Mouse (Mus musculus) urinary bladder, postnatal 10 days (tissue): ENCODE results near the gene Fam170b.

ENCODE experiments used
- DNase-seq: peaks from one replicate; pipeline ENCODE4 v3.0.0; 2022; ENCODE audit warnings: low spot score

Fam170b gene

DNA sequence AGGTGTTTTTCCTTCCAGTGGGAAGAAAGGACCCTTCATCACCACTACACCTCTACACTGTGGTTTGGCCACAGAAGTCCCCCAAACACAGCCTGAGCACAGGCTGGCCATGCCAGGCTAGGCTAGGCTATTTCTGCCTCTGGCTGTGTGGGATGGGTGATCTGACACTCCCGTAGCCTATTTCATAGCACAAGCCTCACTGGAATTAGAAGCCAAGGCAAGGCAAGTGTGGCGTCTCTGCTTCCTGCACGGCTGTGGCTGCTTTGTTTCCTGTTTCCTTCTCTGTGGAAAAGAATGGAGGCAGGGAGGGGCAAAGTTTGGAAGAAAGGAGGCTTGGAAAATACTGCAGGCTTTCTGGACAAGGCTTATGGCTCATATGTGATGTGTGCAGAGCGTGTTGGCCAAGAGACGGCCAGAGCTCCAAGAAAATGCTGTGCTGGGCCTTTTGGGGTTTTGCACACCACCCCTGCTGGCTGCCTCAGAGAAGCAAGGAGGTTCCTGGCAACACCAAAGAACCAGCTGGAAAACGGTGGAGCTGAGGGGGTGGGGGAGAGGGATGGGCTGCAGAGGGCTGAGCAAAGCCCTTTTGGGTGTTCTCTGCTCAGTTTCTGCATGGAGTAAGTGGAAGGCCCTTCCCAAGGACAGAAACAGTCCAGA lies 5.6 kb upstream of the Fam170b start:
- DNase-seq: no peak

DNA sequence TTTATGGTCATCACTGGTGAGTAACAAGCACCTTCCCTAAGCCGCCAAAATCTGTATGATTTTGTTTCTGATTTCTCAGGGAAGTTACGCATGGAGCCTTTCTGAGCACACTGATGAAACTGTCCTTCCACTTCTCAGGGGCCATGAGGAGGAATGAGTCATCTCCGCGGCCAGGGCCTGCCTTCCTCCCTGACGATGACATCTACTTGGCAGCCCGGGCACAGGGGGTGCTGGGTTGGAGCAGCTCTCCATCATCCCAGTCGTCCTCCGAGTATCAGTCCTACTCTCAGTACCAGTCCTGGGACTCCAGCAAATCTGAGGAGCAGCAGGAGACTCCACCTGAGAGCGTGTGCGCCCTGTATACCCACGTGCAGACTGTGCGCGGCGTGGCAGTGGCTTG lies 1.4 kb downstream of the Fam170b start:
- DNase-seq: no peak

DNA sequence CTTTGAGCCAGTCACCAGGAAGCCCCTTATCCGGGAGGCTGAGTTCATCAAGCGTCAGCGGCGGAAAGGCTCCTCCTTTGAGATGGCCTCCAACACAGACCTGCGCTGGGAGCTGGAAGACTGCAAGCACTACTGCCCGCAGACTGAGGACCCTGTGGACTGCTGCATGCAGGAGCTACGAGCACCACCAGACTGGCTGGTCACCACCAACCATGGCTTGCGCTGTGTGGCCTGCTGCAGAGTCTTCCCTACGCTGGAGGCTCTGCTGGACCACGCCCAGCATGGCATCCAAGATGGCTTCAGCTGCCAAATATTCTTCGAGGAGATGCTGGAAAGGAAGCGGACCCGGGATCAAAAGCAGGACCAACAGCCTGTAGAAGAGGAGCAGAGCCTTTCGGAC lies 1.8 kb downstream of the Fam170b start:
- no peak for DNase-seq

DNA sequence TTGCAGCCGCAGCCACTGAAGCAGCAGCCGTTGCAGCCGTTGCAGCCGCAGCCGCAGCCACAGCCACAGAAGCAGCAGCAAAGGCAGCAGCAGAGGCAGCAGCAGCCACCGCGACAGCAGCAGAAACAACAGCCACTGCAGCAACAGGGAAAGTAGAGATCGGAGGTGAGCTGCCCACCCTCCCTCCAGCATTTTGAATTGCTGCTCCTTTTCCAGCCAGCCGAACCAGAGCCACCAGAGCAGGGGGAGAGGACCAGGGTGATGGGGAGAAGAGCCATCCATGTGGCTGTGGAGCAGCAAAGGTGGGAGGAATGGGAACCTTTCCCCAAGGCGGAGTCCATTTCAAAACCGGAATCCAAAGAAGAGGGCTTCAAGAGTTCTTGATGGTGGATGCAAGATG lies 2.4 kb downstream of the Fam170b start:
- no peak for DNase-seq

DNA sequence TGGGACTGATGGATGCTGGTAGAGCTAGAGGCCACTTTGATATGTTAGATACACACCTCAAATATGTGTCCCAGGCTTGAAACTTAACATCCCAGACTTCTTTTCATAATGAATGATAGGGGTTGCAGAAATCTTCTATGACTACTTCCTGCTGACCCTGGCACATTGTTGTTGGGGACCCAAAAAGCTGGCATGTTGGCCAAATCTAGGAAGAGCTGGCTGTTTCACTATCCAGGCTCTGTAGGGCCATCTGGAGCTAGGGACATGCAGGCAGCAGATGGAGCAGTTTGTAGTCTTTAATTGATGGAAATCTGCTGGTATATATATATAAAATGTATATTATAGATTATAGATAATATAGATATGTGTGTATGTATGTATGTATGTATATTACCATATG lies 8.3 kb downstream of the Fam170b start:
- DNase-seq: no peak

DNA sequence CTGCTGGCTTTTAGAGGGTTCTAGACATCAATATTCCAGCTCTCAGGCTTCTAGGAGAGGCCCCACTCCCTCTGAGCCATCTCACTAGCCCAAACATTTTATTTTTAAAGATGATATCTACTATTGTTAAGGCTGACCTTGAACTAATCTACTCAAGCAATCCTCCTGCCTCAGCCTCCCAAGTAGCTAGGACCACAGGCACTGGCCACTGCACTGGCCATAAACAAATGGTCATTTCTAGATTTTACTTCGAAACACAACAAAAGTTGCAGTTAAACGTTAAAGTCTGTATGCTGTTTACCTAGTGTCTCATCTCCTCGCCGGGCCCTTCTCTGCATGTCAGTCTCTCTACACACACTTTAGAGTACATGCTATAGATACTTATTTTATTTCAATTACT lies 20.3 kb downstream of the Fam170b start:
- no peak for DNase-seq

DNA sequence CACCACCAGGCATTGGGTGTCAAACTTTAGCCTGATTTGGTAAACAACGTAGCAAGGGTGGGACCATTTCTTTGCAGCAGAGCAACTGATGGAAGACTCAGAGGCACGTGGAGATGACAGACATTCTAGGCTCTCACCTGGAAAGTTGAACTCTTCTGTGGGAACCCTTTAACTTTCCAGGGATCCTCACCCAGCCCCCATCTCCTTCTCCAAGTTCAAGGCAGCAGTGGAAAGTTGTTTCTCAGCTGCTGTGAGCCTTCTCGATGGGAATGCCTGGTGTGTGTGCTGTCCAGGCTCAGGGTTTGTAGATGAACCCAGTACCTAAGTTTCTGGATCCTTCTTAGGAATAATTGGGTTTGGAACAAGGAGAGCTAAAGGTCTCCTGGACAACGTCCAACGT lies 22.5 kb downstream of the Fam170b start:
- no peak for DNase-seq

DNA sequence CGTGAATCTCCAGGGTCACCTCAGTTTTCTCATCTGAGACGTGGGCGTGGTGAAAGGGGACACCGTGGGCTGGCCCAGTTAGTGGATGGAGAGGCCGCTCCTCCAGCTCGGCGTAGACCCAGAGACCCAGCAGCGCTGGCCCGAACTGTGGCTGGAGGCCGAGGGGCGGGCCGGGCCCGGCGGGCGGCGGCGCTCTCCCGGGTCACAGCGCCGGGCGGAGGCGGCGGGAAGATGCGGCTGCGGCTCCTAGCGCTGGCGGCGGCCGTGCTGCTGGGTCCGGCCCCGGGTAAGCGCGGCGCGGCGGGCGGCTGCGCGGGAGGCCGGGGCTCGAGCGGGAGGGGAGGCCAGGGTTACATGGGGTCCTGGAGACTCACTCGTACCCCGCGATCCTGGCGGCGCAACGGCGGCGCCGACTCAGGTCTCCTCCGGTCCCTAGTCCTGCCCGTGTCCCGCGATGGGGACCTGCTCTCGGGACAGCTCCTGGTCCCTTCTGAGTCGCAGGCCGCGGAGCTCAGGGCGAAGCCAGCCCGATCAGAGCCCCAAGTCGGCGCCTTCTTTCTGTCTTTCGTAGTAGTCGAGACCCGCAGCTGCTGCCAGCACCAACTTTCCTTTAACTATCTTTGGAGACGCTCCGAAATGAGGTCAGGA lies 23.0 kb downstream of the Fam170b start, which contains the start of gene Vstm4:
Gene Vstm4 (plus strand): TSS at position 76 of the 648 bp plus-strand sequence.
- DNase-seq: no peak

DNA sequence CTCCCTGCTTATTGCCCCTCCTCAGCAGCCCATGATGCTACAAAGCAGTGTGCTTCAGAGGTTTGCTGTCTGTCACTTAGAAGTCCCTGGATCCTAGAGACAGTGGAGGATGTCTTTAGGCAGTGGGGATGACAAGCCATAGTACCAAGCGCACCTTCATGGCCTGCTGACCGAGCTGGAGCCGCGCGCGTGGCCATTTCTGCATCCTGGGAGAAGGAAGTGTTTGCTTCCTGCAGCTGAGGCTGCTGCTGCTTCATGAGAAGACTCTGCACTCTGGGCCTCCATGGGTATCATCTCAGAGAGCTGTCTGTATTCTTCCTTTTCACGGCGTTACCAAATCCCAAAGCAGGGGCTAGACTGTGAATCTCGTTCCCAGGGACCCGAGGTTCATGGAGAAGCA lies 24.6 kb downstream of the Fam170b start:
- no peak for DNase-seq

DNA sequence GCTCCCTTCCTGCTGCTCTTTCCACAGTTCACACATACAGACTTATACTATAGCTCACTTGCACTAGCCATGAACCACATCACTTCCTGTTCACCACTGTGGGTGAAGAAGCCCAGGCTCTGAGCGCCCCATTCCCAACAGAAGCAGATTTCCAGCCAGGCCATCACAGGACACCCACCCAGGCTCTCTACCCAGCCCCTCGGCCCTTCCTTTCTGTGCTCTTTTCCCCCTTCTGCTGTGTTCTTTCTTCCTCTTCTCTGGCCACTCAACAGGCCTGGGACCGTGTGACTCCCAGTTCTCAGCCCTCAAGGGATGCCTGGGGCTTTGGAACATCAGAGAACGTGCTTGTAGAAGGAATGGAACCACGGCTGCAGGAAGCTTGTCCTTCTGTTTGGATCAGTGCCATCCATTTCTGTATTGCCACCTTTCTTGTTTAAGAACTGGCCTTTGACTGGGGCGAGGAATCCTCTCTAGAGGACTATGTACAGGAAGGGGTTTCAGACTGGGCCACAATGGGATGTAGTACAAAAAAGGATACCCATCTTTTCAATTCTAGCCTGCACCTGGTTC lies 25.3 kb downstream of the Fam170b start:
- DNase-seq: no peak

DNA sequence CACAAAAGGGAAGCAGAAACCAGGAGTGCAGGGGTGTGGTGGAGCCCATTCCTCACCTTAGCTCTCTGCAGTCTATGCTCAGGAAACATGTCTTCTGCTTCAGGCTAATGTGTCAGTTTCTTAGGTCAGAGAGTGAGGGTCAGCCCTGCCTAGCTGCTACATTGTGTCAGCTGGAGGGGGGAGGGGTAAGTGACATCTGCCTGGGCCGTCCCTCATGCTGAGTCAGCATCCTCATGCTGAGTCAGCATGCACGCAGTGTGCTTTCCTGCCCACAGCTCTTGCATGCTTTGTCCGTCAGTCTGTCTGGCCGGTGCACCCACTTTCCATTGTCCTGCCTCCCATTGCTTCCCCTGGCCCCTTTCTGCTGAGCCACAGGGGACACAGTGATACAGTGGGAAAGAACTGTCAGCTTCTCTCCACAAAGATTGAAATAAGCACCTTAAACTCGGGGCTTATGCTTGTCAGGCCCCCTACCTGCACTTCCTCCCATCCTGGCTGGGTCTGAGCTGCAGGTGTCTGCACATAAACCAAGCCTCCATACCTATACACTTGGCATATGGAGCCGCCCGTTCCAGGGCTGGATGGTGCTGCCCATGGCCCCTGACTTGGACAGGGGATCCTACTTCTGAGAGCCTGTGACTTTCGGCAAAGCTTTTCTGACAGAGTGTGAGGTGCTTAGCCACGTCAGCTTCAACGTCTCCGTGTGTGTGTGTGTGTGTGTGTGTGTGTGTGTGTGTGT lies 26.2 kb downstream of the Fam170b start:
- no peak for DNase-seq

DNA sequence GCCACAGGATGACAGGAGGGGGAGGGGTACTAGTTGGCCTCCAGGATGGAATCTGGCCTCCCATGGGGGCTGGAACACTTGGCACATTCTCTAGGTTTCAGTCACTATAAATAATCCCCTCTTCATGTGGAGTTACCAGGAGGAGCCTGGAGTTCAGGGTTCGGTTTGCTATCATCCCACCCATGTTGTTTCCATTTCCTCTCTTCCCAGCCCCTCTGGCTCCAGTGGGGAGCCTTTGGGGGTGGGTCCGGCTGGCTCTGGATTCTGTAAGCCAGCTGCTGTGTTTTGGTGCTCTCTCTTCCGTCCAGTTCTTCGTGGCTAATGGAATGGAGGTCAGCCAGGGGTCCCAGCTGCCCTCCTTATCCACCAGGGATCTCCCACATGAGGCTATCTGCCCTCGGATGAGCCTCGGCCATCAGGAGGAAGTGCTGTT lies 27.4 kb downstream of the Fam170b start:
- DNase-seq: no peak

DNA sequence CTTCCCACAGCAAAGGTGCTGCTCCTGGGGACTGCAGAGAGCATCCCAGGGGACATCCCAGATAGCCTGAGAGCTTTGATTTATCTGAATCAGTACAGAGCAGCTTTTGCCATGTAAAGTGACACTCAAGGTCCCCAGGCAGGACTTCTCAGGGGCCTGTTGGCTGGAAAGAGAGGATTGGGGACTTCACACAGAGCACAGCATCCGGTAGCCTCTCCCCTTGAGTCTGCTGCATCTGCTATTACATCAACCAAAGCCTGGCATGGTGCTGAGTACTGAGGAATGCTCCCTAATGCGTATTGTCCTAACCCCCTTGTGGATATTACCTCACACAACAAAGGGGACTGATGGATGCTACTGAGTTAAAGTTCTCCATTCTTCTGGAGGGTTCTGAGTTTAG lies 27.9 kb downstream of the Fam170b start:
- no peak for DNase-seq

DNA sequence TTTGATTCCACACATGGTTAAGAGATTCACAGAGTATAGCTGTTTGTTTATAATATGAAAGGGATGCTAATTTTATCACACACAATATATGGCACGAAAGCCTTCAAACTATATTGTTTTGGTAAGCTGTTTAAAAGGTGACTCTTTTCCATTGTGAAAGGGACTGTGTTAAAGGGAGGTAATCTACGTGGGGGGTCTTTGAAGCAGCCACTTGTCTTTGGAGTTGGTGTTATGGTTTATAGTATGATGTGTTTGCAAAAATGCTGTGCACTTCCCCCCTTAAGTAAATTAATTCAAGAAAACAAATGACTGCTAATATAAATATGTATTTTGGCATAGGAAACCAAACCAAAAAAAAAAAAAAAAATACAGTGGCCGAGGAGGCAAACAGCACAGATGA lies 31.6 kb downstream of the Fam170b start:
- DNase-seq: no peak

DNA sequence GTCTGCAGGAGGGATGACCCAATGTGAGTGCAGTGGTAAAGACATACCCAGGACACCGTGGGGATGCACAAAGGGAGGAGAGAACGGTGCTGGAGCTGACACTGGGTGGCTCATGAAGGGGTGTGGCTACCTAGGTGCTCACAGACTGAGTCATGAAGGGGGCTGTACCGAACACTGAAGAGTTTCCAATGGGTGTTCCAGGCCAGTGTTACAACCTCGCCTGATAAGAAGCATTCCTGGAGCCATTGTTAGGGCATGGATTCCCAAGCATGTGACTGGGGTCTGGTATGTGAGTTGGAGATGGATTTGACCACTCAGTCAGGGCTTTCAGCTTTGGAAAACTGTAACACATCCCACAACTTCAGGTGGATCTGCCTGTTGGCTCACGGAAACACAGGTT lies 38.2 kb downstream of the Fam170b start:
- no peak for DNase-seq

DNA sequence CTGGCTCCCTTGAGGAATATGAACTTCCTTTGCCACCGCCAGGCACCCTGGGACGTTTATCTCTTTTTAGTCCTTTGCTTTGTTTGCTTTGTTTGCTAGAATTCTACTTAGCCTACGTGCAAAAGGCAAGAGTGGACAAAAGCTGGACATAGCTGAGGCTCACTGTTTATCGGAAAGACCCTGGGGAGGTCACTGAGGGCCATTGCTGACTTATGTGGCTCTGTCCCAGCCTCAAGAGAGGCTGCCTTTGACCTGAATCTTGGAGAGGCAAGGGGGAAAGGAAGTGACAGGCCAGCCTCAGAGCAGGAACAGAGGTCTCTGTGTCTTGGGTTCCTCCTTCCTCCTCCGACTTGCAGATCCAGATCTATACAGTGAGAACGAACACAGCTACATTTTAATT lies 43.8 kb downstream of the Fam170b start:
- no peak for DNase-seq

DNA sequence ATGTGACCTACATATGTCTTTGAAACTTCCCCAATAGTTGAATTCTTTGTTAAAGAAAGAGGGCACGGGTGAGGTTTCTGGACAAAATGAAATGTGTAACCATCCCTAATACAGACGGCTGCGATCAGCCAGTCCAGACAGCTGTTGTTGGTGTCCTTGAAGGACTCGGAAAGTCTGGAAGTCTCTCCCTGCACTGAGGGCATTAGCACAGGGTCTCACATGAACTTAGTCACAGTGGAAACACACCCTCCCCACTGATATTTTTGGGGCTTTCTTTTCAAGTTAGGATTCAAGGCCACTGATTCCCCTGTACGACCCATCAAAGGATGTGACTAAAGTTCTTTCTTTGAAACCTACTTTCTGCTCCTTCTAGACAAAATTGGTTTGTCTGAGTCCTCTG lies 46.6 kb downstream of the Fam170b start:
- DNase-seq: no peak

DNA sequence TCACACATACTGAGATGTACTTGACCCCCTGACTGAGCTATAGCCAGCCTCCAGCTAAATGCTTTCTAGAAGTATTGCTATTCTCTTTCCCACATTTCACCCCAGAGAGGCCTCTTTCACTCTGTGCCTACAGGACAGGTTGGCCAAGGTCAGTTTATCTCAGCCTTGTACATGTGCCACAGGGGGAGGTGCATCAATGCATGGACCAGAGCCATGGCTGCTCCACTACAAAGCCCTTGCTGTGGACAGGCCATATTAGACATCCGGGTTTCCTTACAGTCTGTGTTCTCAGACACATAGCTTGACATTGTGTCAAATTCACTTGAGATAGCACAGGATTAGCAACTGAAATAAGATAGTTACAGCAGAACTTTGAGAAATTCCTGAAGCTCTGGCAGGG lies 47.9 kb downstream of the Fam170b start:
- no peak for DNase-seq
